Mouse (Mus musculus) intestine, embryonic 15.5 days (tissue): ENCODE measurements at regions not wholly inside any gene's neighbourhood (a gene's known extent, or its start where the extent isn't known, plus 50 kb on each side); places are given as distances from the start of the nearest gene placed in this dataset.

Source experiments
- ATAC-seq: fragments of 200-750 bp; cut with Nextera tagmentation; 2 replicates; pipeline ENCODE4 v1.8.0; 2017; ENCODE audit warnings: moderate TSS enrichment, moderate library complexity
- H3K27ac ChIP-seq: fragments of 300-500 bp; sonication (generic); 2 replicates; pipeline ENCODE4 v1.5.1; 2015; ENCODE audit warnings: mild to moderate bottlenecking, inconsistent platforms
- H3K27me3 ChIP-seq: fragments of 300-500 bp; sonication (generic); replicated peaks from 2 replicates; pipeline ENCODE4 v1.6.1; 2015; ENCODE audit warnings: inconsistent platforms
- H3K36me3 ChIP-seq: fragments of 300-500 bp; sonication (generic); 2 replicates; pipeline ENCODE4 v1.6.1; 2015; ENCODE audit warnings: inconsistent platforms
- H3K4me1 ChIP-seq: fragments of 300-500 bp; sonication (generic); replicated peaks from 2 replicates; pipeline ENCODE4 v1.6.1; 2015; ENCODE audit warnings: inconsistent platforms
- H3K4me2 ChIP-seq: fragments of 300-500 bp; sonication (generic); replicated peaks from 2 replicates; pipeline ENCODE4 v1.6.1; 2015; ENCODE audit warnings: mild to moderate bottlenecking, inconsistent platforms
- H3K4me3 ChIP-seq: fragments of 300-500 bp; sonication (generic); replicated peaks from 2 replicates; pipeline ENCODE4 v1.5.1; 2015; ENCODE audit warnings: inconsistent platforms
- H3K9ac ChIP-seq: fragments of 300-500 bp; sonication (generic); 2 replicates; pipeline ENCODE4 v1.6.1; 2015; ENCODE audit warnings: inconsistent platforms
- H3K9me3 ChIP-seq: fragments of 300-500 bp; sonication (generic); 2 replicates; pipeline ENCODE4 v1.6.1; 2016; ENCODE audit warnings: inconsistent platforms
- WGBS: fragments of 180-500 bp; shearing (Covaris S2); methylation state at CpG from one replicate; pipeline ENCODE4 v1.1.7; 2015; 5-methylcytosine and 5-hydroxymethylcytosine counted together

DNA sequence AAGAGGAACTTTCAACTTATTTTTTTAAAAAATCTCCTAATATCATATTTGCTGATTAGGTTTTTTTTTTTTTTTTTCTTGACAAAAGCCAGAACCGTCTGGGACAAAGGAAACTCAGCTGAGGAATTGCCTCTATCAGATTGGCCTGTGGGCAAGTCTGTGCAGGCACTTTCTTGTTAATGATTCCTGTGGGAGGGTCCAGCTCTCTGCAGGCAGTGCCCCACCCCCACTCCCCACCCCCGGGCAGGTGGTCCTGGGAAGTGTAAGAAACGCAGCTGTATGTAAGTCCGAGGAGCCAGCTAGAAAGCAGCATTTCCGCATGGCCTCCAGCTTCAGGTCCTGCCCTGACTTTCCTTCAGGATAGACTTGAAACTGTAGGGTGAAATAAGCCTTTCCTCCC, 377.7 kb downstream of the Sox2 start:
- WGBS, result 13% methylated on average over 5 of the region's 5 CpGs
- H3K4me2 ChIP-seq, result no peak overlapping the region
- no peaks in the 10 kb centered on the region for H3K9me3 ChIP-seq
- ATAC-seq, result peak; percentile 34; the same call in 1 of the 2 replicates
- H3K4me3 ChIP-seq, result no peak overlapping the region
- no peak overlapping the region for H3K9ac ChIP-seq
- H3K4me1 ChIP-seq, result no peaks in the 10 kb centered on the region
- H3K27me3 ChIP-seq, result no peaks in the 10 kb centered on the region
- no peak overlapping the region for H3K27ac ChIP-seq
- no peaks in the 10 kb centered on the region for H3K36me3 ChIP-seq

DNA sequence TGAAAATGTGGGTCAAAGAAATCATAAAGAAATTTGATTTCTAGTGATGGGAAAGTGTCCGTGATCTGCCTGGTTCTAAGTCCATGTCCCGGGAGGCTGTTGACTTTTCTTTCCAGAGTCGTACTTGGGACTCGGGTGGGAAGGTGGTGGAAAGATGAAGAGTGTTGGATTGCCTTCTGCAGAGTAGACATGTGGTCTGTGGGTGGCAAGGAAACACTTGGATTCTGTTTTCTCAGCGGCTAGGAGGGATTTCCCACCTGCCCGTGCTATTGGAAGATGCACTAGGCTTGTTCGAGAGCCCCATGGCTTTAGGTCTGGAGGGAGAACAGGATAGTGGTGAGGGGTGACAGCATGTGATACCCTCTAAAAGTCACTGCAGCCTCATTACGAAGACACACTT, 379.7 kb downstream of the Sox2 start:
- H3K27ac ChIP-seq, result no peak overlapping the region
- H3K4me2 ChIP-seq, result no peak overlapping the region
- no peaks in the 10 kb centered on the region for H3K9me3 ChIP-seq
- 87% methylated on average over 8 of the region's 8 CpGs for WGBS
- H3K4me3 ChIP-seq, result no peak overlapping the region
- no peak for ATAC-seq
- H3K36me3 ChIP-seq, result no peaks in the 10 kb centered on the region
- no peaks in the 10 kb centered on the region for H3K27me3 ChIP-seq
- H3K4me1 ChIP-seq, result no peaks in the 10 kb centered on the region
- no peak overlapping the region for H3K9ac ChIP-seq

DNA sequence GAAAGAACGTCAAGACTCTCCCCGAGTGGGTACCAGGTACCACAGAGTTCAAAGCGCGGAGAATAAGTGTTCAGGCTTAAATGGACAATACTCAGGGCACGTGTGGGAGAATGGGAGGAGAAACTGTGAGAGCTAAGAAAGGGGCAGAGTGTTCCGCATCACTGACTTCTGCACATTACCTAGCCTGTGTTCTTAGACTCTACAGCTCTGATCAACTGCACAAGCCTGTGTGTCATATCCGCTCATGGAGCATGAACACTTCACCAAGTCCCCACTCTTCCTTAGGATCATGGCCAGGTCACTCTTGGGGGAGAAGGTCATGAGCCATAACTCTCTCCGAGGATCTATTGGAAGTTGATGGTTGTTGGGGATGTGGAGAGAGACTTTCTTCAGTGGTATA, 383.4 kb downstream of the Sox2 start:
- 69% methylated on average over 8 of the region's 8 CpGs for WGBS
- H3K4me1 ChIP-seq, result no peaks in the 10 kb centered on the region
- no peak for ATAC-seq

DNA sequence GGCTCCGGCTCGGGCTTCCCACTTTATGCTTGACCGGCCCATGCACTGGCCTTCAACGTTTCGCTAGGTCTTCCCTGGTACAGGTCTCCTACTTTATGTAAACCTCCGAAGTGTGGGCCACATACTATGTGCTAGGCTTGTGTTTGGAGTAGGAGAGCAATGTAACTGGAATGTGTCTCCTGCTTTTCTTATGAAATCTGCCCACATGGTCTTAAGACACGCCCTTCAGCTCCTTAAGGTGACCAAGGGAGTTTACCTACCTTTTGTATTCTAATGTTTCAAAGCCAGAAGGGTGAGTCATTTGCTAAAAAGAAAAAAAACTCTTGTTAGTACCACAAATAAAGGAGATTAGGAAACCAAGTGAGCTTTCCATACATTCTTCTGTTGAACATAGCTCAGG, 385.0 kb downstream of the Sox2 start:
- Histone ChIP-seq H3K4me3 (no peak overlapping the region), H3K9ac (no peak overlapping the region), H3K27me3 (no peaks in the 10 kb centered on the region), H3K4me2 (no peak overlapping the region), H3K9me3 (no peaks in the 10 kb centered on the region), H3K4me1 (no peaks in the 10 kb centered on the region), H3K27ac (no peak overlapping the region), H3K36me3 (no peaks in the 10 kb centered on the region)
- 83% methylated on average over 7 of the region's 7 CpGs for WGBS
- ATAC-seq, result no peak

More for the DNA sequence above, 383.4 kb downstream of the Sox2 start:
- Histone ChIP-seq H3K9me3 (no peaks in the 10 kb centered on the region), H3K4me2 (no peak overlapping the region), H3K27me3 (no peaks in the 10 kb centered on the region), H3K4me3 (no peak overlapping the region), H3K9ac (no peak overlapping the region), H3K27ac (no peak overlapping the region), H3K36me3 (no peaks in the 10 kb centered on the region)

DNA sequence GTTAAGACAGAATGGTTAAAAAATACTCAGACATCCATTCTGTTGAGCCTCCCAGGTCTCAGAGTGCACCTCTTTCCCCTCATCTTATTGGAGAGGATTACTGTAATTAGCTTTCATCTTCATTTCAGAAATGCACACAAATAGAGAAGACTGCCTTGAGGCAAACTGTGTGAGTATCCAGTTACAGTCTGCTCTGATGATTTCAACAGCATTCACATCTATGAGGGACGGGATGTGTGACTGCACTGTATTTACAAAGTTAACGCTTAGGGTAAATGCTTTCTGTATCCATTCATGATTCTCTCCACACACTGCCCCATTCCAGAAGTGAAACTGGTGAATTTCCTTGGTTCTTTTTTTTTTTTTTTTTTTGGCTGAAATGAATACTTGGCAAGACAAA, 393.5 kb downstream of the Sox2 start:
- Histone ChIP-seq H3K9ac (no peak overlapping the region), H3K4me3 (no peak overlapping the region), H3K4me1 (no peaks in the 10 kb centered on the region), H3K36me3 (no peaks in the 10 kb centered on the region), H3K27ac (no peak overlapping the region), H3K27me3 (no peaks in the 10 kb centered on the region), H3K9me3 (no peaks in the 10 kb centered on the region), H3K4me2 (no peak overlapping the region)
- no peak for ATAC-seq
- WGBS, result 57% methylated on average over 2 of the region's 2 CpGs

DNA sequence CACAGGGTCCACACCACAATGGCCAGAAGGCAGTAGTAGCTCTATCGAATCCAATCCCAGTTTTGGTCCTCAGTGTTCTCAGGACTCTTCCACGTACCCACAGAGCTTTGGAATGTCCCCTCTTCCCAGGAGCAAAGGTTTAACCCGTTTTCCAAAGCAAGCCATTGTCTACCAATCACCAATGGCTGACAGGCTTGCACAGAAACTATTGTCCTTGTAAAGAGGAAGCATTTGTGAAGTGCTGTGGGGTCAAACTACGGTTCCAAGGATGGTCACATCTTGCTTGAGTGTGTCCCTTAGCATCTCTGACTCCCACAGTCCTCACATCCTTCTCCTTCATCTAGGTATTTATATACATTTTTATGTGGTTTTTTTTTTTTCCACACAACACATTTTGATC, 409.2 kb downstream of the Sox2 start:
- H3K4me2 ChIP-seq, result no peak overlapping the region
- H3K36me3 ChIP-seq, result no peaks in the 10 kb centered on the region
- H3K27ac ChIP-seq, result no peak overlapping the region
- no peak overlapping the region for H3K9ac ChIP-seq
- H3K4me1 ChIP-seq, result no peaks in the 10 kb centered on the region
- H3K27me3 ChIP-seq, result no peaks in the 10 kb centered on the region
- H3K4me3 ChIP-seq, result no peak overlapping the region
- WGBS, result 60% methylated on average over 4 of the region's 4 CpGs
- H3K9me3 ChIP-seq, result no peaks in the 10 kb centered on the region
- ATAC-seq, result no peak

DNA sequence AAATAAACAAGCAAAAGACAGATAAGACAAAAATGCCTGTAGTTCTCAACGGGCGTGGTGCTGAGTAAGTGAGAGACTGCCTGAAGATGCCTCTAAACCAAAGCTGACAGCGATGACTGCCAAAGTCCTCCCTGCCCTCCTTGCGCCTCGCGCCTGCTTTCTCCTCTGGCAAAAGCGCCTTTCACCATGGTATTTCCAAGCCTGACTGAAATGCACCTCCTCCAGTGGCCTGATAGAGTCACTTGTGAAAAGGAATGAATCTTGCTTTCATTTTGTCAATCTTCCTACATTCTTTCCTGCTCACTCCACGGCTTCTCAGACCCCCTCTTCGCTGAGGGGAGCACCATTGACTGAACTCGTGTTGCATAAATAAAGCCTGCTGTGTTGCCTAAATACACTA, 409.8 kb downstream of the Sox2 start:
- Histone ChIP-seq H3K4me1 (no peaks in the 10 kb centered on the region), H3K9me3 (no peaks in the 10 kb centered on the region), H3K27me3 (no peaks in the 10 kb centered on the region), H3K4me3 (no peak overlapping the region), H3K27ac (no peak overlapping the region), H3K36me3 (no peaks in the 10 kb centered on the region), H3K4me2 (0 out of 2 replicates have a peak overlapping the region, but pooled peaks have one; percentile 17), H3K9ac (no peak overlapping the region)
- no peak for ATAC-seq
- WGBS, result 44% methylated on average over 10 of the region's 10 CpGs

DNA sequence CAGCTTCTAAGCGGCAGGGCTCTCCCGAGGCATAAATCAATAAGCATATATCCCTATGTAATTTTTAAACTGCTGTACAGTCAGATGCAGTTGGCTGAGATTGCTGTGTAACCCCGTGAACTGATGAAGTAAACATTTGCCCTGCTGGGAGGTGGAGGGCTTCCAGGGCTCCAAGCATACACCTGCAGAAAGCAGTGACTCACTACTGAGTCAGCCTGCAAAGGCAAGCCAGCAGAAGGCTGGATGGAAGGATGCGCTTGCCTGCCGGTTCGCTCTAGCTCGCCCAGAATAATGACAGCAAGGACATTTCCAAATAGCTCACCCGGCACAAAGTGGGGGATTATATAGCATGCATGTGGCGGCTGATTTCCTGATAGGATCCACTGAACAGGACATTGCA, 416.6 kb downstream of the Sox2 start:
- H3K4me2 ChIP-seq, result no peak overlapping the region
- H3K4me1 ChIP-seq, result no peaks in the 10 kb centered on the region
- H3K27ac ChIP-seq, result no peak overlapping the region
- no peak overlapping the region for H3K9ac ChIP-seq
- H3K4me3 ChIP-seq, result no peak overlapping the region
- no peaks in the 10 kb centered on the region for H3K36me3 ChIP-seq
- H3K9me3 ChIP-seq, result no peaks in the 10 kb centered on the region
- H3K27me3 ChIP-seq, result no peaks in the 10 kb centered on the region
- WGBS, result 43% methylated on average over 9 of the region's 9 CpGs
- ATAC-seq, result peak; percentile 58; the same call in 1 of the 2 replicates

DNA sequence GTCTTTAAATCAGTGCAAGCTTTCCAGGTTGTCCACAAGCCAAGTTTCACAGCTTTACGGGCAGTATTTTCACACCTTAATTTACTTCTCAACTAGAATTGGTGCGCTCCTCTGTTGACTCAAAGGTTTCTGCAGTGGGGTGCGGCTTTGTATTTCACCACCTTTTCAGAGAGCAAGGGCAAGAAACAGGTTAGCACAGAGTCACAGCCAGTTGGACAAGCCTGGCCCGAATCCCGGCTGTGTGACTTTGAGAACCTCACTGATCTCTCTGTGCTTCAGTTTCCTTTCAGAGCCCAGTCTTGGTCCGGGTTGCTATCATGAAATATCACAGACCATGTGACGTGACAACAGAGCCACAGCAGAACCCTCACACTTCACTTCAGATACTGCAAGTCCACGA, 418.4 kb downstream of the Sox2 start:
- ATAC-seq, result no peak
- no peaks in the 10 kb centered on the region for H3K4me1 ChIP-seq
- H3K27me3 ChIP-seq, result no peaks in the 10 kb centered on the region
- H3K4me3 ChIP-seq, result no peak overlapping the region
- no peak overlapping the region for H3K9ac ChIP-seq
- H3K36me3 ChIP-seq, result no peaks in the 10 kb centered on the region
- no peaks in the 10 kb centered on the region for H3K9me3 ChIP-seq
- no peak overlapping the region for H3K4me2 ChIP-seq
- no peak overlapping the region for H3K27ac ChIP-seq
- 80% methylated on average over 8 of the region's 8 CpGs for WGBS

DNA sequence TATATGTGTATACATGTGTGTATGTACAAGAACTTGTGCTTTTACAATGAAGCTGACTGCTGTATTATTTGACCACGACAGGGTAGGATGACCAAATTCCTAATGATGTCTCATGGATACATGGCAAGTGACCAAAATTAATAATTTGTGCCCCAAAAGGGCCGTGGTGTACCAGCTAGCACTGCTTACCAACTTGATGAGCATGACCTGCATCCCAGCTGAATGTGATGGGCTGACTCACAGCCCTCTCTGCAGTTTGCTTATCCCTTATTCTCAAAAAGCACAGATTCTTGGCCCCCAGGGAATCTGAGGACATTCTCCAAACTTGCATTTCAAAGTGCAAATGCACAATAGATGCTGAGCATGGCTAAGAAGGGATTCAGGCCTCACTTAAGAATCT, 420.8 kb downstream of the Sox2 start:
- H3K27me3 ChIP-seq, result no peaks in the 10 kb centered on the region
- no peak overlapping the region for H3K4me3 ChIP-seq
- no peak overlapping the region for H3K27ac ChIP-seq
- no peaks in the 10 kb centered on the region for H3K36me3 ChIP-seq
- no peaks in the 10 kb centered on the region for H3K9me3 ChIP-seq
- no peaks in the 10 kb centered on the region for H3K4me1 ChIP-seq
- H3K9ac ChIP-seq, result no peak overlapping the region
- no peak for ATAC-seq
- 76% methylated on average over 2 of the region's 2 CpGs for WGBS
- no peak overlapping the region for H3K4me2 ChIP-seq

DNA sequence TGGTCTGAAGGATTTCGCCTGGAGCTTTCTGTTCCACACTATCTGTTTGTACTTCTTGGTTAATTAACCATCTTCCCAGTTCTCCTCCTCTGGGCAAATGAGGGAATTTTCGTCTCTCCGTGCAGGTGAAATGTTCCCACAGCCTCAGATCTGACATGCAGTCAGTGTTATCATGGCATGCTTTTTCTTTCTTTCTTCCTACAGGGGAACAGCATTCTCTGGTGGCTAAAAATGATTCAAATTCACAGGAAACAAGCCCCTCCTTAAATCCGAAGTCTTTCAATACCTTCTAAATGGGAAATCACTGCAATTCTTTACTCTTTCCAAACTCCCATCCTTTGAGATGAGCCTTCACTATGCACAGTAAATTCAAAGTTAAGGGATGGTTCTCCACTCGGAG, 429.7 kb downstream of the Sox2 start:
- Histone ChIP-seq H3K27ac (no peak overlapping the region), H3K27me3 (no peaks in the 10 kb centered on the region), H3K9me3 (no peaks in the 10 kb centered on the region), H3K4me1 (no peaks in the 10 kb centered on the region), H3K9ac (no peak overlapping the region), H3K36me3 (no peaks in the 10 kb centered on the region), H3K4me2 (no peak overlapping the region), H3K4me3 (no peak overlapping the region)
- ATAC-seq, result no peak
- 56% methylated on average over 5 of the region's 5 CpGs for WGBS

DNA sequence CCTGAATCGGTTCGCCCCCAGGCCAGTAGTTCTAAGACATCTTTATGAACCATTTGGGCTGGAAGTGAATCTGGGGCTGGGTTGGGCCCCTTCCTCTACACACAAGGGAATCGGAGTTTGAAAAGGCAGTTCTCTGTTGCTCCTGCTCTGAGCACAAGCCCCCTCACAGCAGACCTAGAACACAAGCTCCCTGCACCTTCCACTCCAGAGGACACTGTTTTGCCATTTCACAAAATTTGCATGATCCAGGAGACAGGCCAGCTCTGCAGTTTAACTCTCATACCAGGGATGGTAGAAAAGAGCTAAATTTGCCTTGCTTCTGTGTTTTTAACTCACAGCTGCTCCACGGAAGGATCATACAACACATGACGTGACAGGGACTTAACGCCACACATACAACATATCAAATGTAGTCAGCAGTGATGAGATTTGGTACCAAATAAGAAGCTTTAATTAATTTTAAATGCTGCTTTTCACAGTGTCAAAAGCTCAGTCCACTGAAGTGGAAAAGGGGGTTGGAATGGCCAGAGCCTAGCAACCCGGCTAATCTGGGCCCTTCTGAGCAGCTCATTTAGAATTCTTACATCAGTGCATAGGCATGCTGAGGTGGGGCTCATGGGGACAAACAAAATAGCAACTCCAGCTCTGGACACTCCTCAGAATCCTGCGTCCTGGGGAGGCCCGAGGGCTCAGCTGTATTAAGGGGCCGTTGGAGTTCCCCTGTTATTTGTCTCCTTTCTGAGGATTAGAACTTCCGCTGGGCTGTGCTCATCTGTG, 434.1 kb downstream of the Sox2 start:
- no peaks in the 10 kb centered on the region for H3K27me3 ChIP-seq
- no peak overlapping the region for H3K4me3 ChIP-seq
- no peaks in the 10 kb centered on the region for H3K36me3 ChIP-seq
- H3K9me3 ChIP-seq, result no peaks in the 10 kb centered on the region
- no peak overlapping the region for H3K9ac ChIP-seq
- H3K4me1 ChIP-seq, result no peaks in the 10 kb centered on the region
- 69% methylated on average over 11 of the region's 11 CpGs for WGBS
- no peak for ATAC-seq
- H3K27ac ChIP-seq, result no peak overlapping the region
- no peak overlapping the region for H3K4me2 ChIP-seq

DNA sequence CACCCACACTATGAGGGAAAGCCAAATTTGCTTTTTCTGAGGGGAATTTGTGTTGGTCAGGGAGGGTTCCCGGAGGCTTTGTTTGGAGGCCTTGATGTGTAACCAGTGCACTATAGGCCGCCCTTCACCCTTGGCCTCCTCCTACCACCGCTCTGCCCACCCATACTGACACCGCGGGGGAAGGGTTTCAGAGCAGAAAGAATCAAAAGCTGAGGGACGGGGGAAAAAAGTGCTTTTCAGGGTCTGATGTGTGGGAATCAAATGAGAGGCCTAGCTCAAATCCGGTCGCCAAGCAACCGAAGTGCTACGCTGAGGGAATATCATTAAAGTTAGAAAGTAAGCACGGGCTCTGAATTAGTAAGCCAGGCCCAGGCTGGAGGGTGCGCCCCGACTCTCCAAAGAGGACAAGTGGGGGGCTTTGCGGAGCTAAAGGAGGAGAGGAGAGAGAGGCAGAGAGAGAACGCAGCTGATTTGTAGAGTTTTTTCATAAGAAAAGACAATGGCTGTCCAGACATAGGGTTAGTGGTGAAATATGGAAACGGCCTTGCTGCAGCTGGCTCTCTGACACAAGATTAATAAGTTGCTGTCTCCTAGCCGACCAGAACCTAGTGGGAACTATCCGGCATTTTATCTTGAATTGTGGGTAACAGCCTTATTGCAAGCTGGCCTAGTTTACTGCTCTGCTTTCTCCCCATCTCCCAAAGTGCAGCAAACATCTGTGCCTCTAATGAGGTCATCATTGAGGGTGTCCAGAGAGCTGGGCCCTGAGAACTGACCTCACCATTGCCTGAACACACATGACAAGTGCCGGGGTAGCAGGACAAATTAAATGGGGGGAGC, 438.3 kb downstream of the Sox2 start:
- no peak for ATAC-seq
- Histone ChIP-seq H3K4me3 (no peak overlapping the region), H3K36me3 (no peaks in the 10 kb centered on the region), H3K9ac (no peak overlapping the region), H3K4me2 (no peak overlapping the region), H3K27ac (no peak overlapping the region), H3K4me1 (no peaks in the 10 kb centered on the region), H3K27me3 (no peaks in the 10 kb centered on the region), H3K9me3 (no peaks in the 10 kb centered on the region)
- 64% methylated on average over 19 of the region's 19 CpGs for WGBS
